Mouse (Mus musculus) adrenal gland, adult (tissue): ENCODE measurements around the gene Sin3a.

Source experiments
- DNase-seq, 2 experiments: peaks; one replicate each; pipeline ENCODE4 v3.0.0; 2022 to 2023; ENCODE audit warnings: low spot score in 1 of 2; ENCODE audit not compliant: inconsistent age in 2 of 2

The Sin3a gene

GRCm38 (mm10) chr9:57163137-57163536 is 91.3 kb downstream of the Sin3a start:
- no peak for DNase-seq

- no peak for DNase-seq
Observed at GRCm38 (mm10) chr9:57166173-57166572, 94.3 kb downstream of the Sin3a start.

GRCm38 (mm10) chr9:57168411-57168810 is 96.6 kb downstream of the Sin3a start:
- peak in 1 of 2 experiments; percentile 23 for DNase-seq
